Mouse (Mus musculus) ES-E14 (cell line): ENCODE measurements around the gene 1700029F12Rik.

Experiments
- CHD2 ChIP-seq: IDR thresholded peaks from 2 replicates; pipeline ENCODE4 v1.6.1; 2014; ENCODE audit warnings: mild to moderate bottlenecking, low read depth, low read length, inconsistent platforms
- ZC3H11A ChIP-seq: IDR thresholded peaks from 2 replicates; pipeline ENCODE4 v1.6.1; 2012; ENCODE audit warnings: low read depth, mild to moderate bottlenecking, inconsistent platforms, low read length, borderline replicate concordance
- ZNF384 ChIP-seq: IDR thresholded peaks from 2 replicates; pipeline ENCODE4 v1.6.1; 2012; ENCODE audit warnings: low read depth, low read length, inconsistent platforms

DNA sequence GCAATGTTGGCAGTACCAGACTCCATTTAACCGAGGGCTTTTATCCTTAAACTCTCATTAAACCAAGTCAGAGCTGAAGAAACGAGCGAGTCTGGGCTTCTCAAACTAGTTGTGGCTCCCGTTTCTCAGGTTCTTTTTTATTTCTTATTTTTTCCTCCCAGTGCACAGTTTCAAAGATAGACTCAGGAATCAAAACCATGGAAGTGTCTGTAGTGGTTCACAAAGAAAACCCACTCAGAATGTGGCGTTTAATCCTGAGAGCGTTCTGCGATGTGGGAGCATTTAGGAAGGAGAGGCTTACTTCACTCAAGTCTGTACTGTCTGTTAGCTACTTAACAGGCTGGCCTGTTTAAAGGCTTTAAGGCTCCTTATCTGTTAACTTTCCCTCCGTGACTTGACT, 34.0 kb upstream of the 1700029F12Rik start:
- no peak for TF ChIP-seq CHD2
- no peak for TF ChIP-seq ZNF384
- TF ChIP-seq ZC3H11A, result no peak
